Mouse (Mus musculus) liver, embryonic 14.5 days (tissue): ENCODE measurements around the gene Kidins220. TPM values are rescaled to one million over a fixed set of nuclear protein-coding genes. Genes with fewer than 3 reads are reported as not detected.
A peak's percentile ranks its signal among the peaks of the same experiment; 100 is the strongest.

Source experiments
- ATAC-seq: fragments of 200-750 bp; cut with Nextera tagmentation; 2 replicates; pipeline ENCODE4 v1.8.0; 2017; ENCODE audit warnings: moderate number of reproducible peaks, mild to moderate bottlenecking, moderate library complexity; ENCODE audit not compliant: insufficient read depth
- DNase-seq, 3 experiments: peaks; one replicate each; pipeline ENCODE4 v3.0.0-alpha.2; 2012 to 2013; ENCODE audit warnings: low read depth in 3 of 3, low spot score in 3 of 3
- H3K27ac ChIP-seq: fragments of 300-500 bp; sonication (generic); 2 replicates; pipeline ENCODE4 v1.5.1; 2014; ENCODE audit warnings: moderate library complexity, mild to moderate bottlenecking, control low read depth, inconsistent platforms
- H3K27me3 ChIP-seq: fragments of 300-500 bp; sonication (generic); 2 replicates; pipeline ENCODE4 v1.6.1; 2014; ENCODE audit warnings: mild to moderate bottlenecking, low read length, moderate library complexity; ENCODE audit not compliant: control insufficient read depth, insufficient read depth
- H3K36me3 ChIP-seq: fragments of 300-500 bp; sonication (generic); replicated peaks from 2 replicates; pipeline ENCODE4 v1.6.1; 2014; ENCODE audit warnings: low read depth; ENCODE audit not compliant: control insufficient read depth, insufficient read depth
- H3K4me1 ChIP-seq, 2 experiments: fragments of 200-500 bp in 1 of 2; fragments of 300-500 bp in 1 of 2; sonication (generic) in 1 of 2; replicated peaks; 2 replicates each; pipeline ENCODE4 v1.6.1; 2012 to 2014; ENCODE audit warnings: antibody characterized with exemption in 1 of 2, inconsistent platforms in 1 of 2, low read length in 1 of 2; ENCODE audit not compliant: control insufficient read depth in 2 of 2, insufficient read depth in 2 of 2
- H3K4me2 ChIP-seq: fragments of 300-500 bp; sonication (generic); 2 replicates; pipeline ENCODE4 v1.6.1; 2014; ENCODE audit warnings: low read depth, mild to moderate bottlenecking, control low read depth, moderate library complexity
- H3K4me3 ChIP-seq, 2 experiments: fragments of 200-500 bp in 1 of 2; fragments of 300-500 bp in 1 of 2; sonication (generic) in 1 of 2; 2 replicates each; pipeline ENCODE4 v1.5.1; 2012 to 2014; ENCODE audit warnings: low read depth in 2 of 2, low read length in 2 of 2, mild to moderate bottlenecking in 2 of 2, control low read depth in 1 of 2, inconsistent platforms in 1 of 2, moderate library complexity in 1 of 2; ENCODE audit not compliant: insufficient read depth in 1 of 2
- H3K9ac ChIP-seq: fragments of 300-500 bp; sonication (generic); replicated peaks from 2 replicates; pipeline ENCODE4 v1.6.1; 2014; ENCODE audit warnings: mild to moderate bottlenecking, control low read depth, moderate library complexity
- H3K9me3 ChIP-seq: fragments of 300-500 bp; sonication (generic); 2 replicates; pipeline ENCODE4 v1.6.1; 2016; ENCODE audit warnings: low read length, mixed read lengths; ENCODE audit not compliant: control insufficient read depth
- CTCF ChIP-seq: IDR thresholded peaks from 2 replicates; pipeline ENCODE4 v1.5.1; 2016; ENCODE audit warnings: antibody characterized with exemption, low read depth, control low read depth
- EP300 ChIP-seq: IDR thresholded peaks from 2 replicates; pipeline ENCODE4 v1.6.1; 2016; ENCODE audit warnings: antibody characterized with exemption, low read depth
- WGBS: fragments of 180-500 bp; shearing (Covaris S2); extraction: QIAGEN DNeasy Blood & Tissue Kit; methylation state at CpG from one replicate; pipeline ENCODE4 v1.1.7; 2014; ENCODE audit not compliant: insufficient replicate concordance; 5-methylcytosine and 5-hydroxymethylcytosine counted together
- polyA plus RNA-seq, 2 experiments: library from polyadenylated mRNA; depleted of rRNA in 1 of 2; stranded (reverse) in 1 of 2; unstranded in 1 of 2; fragments of >200 nt; fragmentation: Nextera tagmentation in 1 of 2; extraction: Ambion mirVana in 1 of 2; gene quantifications; 2 replicates each; pipeline versions ENCODE4 v1.2.1 to v1.2.3; 2012 to 2014

Kidins220 gene
- polyA plus RNA-seq, 2 experiments, result 7.9 to 9.4 TPM

GRCm38 (mm10) chr12:25083260-25084178 is 108.8 kb downstream of the Kidins220 start:
- H3K4me3 ChIP-seq, result no peak overlapping the region
- WGBS, result 33% methylated on average over 26 of the region's 26 CpGs
- H3K9ac ChIP-seq, result no peak overlapping the region
- H3K36me3 ChIP-seq, result no peaks in the 10 kb centered on the region
- no peak for TF ChIP-seq CTCF
- TF ChIP-seq EP300, result no peak
- ATAC-seq (no peak), DNase-seq (no peak)
- H3K4me1 ChIP-seq, result no peaks in the 10 kb centered on the region
- no peaks in the 10 kb centered on the region for H3K9me3 ChIP-seq
- H3K4me2 ChIP-seq, result no peak overlapping the region
- no peaks in the 10 kb centered on the region; the same call in 1 of the 2 replicates for H3K27me3 ChIP-seq
- no peak overlapping the region for H3K27ac ChIP-seq

GRCm38 (mm10) chr12:25086966-25087365 is 112.2 kb downstream of the Kidins220 start:
- Histone ChIP-seq H3K27ac (no peak overlapping the region), H3K4me3 (no peak overlapping the region), H3K36me3 (no peaks in the 10 kb centered on the region), H3K9ac (no peak overlapping the region), H3K4me1 (no peaks in the 10 kb centered on the region), H3K9me3 (no peaks in the 10 kb centered on the region), H3K4me2 (no peak overlapping the region), H3K27me3 (no peaks in the 10 kb centered on the region; the same call in 1 of the 2 replicates)
- WGBS, result 47% methylated on average over 4 of the region's 4 CpGs
- TF ChIP-seq CTCF (no peak), EP300 (no peak)
- DNase-seq (no peak), ATAC-seq (no peak)

- 9% methylated on average over 1 of the region's 1 CpGs for WGBS
- no peak for ATAC-seq
- Histone ChIP-seq H3K9me3 (no peaks in the 10 kb centered on the region), H3K9ac (no peak overlapping the region), H3K4me3 (no peak overlapping the region), H3K36me3 (no peaks in the 10 kb centered on the region), H3K27ac (no peak overlapping the region), H3K27me3 (peaks cover 17% of the 10 kb centered on the region), H3K4me1 (no peaks in the 10 kb centered on the region), H3K4me2 (no peak overlapping the region)
- no peak for DNase-seq
- TF ChIP-seq EP300 (no peak), CTCF (no peak)
Measured at GRCm38 (mm10) chr12:25089433-25089832, 114.7 kb downstream of the Kidins220 start.

GRCm38 (mm10) chr12:25092027-25092704 is 117.4 kb downstream of the Kidins220 start:
- no peaks in the 10 kb centered on the region for H3K4me1 ChIP-seq
- peaks cover 44% of the 10 kb centered on the region for H3K27me3 ChIP-seq
- 9% methylated on average over 25 of the region's 25 CpGs for WGBS
- peak overlapping the region; percentile 47 for H3K4me2 ChIP-seq
- no peak overlapping the region for H3K4me3 ChIP-seq
- H3K36me3 ChIP-seq, result no peaks in the 10 kb centered on the region
- DNase-seq (peak in 2 of 3 experiments; percentile 34 to 36), ATAC-seq (peak; percentile 36; the same call in 1 of the 2 replicates)
- no peak overlapping the region for H3K27ac ChIP-seq
- no peaks in the 10 kb centered on the region for H3K9me3 ChIP-seq
- TF ChIP-seq EP300 (no peak), CTCF (peak; percentile 96)
- H3K9ac ChIP-seq, result no peak overlapping the region

GRCm38 (mm10) chr12:25092751-25093211 is 118.1 kb downstream of the Kidins220 start:
- no peak overlapping the region for H3K9ac ChIP-seq
- DNase-seq (no peak), ATAC-seq (peak; percentile 16; the same call in 1 of the 2 replicates)
- WGBS, result 15% methylated on average over 17 of the region's 17 CpGs
- H3K4me3 ChIP-seq, result no peak overlapping the region
- H3K36me3 ChIP-seq, result no peaks in the 10 kb centered on the region
- peak overlapping the region; percentile 47 for H3K4me2 ChIP-seq
- no peaks in the 10 kb centered on the region for H3K4me1 ChIP-seq
- no peak for TF ChIP-seq CTCF
- no peak for TF ChIP-seq EP300
- H3K27me3 ChIP-seq, result peaks cover 50% of the 10 kb centered on the region
- H3K27ac ChIP-seq, result no peak overlapping the region
- no peaks in the 10 kb centered on the region for H3K9me3 ChIP-seq
